Mouse (Mus musculus) left cerebral cortex, adult 2 months (tissue): Measurements from ENCODE around the gene Msantd3. TPM values are rescaled to one million over a fixed set of nuclear protein-coding genes. Genes with fewer than 3 reads are reported as not detected.
A peak's percentile ranks its signal among the peaks of the same experiment; 100 is the strongest.

Experiments used
- DNase-seq, 2 experiments: peaks; one replicate each; pipeline ENCODE4 v3.0.0; 2021 to 2022; ENCODE audit warnings: low spot score in 2 of 2, mixed read lengths in 1 of 2; ENCODE audit errors: extremely low spot score in 1 of 2
- H3K27ac ChIP-seq: fragments of 200-600 bp; 2 replicates; pipeline ENCODE4 v1.8.1; 2022
- H3K4me3 ChIP-seq: fragments of 200-600 bp; 2 replicates; pipeline ENCODE4 v1.8.1; 2022
- CTCF ChIP-seq: fragments of 200-600 bp; IDR thresholded peaks from 2 replicates; pipeline ENCODE4 v1.8.1; 2022; ENCODE audit warnings: antibody characterized with exemption, mild to moderate bottlenecking, moderate library complexity
- intact Hi-C: fragments of 180-260 bp; cut with DNase I; formaldehyde crosslinking; loops from one replicate; pipeline ENCODE4 v1.15.1; 2025
- total RNA-seq, 2 experiments: library from RNA; stranded (reverse); gene quantifications; 2 replicates each; pipeline ENCODE4 v1.2.3; 2021

Msantd3 gene
- total RNA-seq, 2 experiments from 2014 or later = 21.9 to 22.4 TPM

- peak overlapping the region; percentile 86 for H3K27ac ChIP-seq
- TF ChIP-seq CTCF = no peak
- H3K4me3 ChIP-seq = peak overlapping the region; percentile 70
- peak in 1 of 2 experiments; percentile 33 for DNase-seq
- intact Hi-C loops = no loop called here
Measured at GRCm38 (mm10) chr4:48586099-48586821, 46.5 kb downstream of the Msantd3 start.

DNA sequence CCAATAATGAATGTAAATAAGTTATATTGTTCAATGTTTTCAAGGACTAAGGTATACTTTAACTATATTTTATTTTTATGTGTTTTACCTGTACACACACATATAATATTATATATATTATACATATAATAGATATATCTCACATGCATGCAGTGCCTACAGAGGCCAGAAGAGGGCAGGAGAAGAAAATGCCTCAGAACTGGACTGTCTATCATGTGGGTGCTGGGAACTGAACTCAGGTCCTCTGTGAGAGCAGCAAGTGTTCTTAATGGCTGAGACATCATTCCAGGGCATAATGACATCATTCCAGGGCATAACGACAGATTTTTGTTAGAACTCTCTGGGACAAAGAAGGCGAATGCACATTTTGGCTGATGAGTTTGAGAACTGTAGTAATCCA, 47.8 kb downstream of the Msantd3 start:
- peak; percentile 49 for TF ChIP-seq CTCF
- Histone ChIP-seq H3K4me3 (no peak overlapping the region), H3K27ac (no peak overlapping the region)
- intact Hi-C loops = no loop called here
- no peak for DNase-seq

DNA sequence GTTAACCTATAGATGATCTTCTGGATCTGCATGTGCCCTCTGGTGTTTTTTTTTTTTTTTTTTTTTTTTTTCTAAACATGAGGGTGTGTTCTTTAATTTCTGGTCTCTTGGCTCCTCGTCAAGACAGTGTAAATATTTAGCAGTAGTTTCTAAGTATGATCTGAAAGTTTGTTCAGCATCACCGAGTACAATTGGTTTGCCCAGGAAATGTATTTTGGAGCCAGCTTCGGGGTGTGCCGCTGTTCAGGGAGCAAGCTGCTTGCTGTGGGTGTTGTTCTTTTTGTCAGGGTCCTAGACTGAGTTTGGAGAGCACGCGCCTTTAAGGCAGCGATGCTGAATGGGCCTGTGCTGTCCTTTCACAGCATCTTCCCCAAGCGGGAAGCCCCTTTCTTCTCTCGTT, 48.8 kb downstream of the Msantd3 start:
- H3K27ac ChIP-seq = peak overlapping the region; percentile 9; the same call in 1 of the 2 replicates
- no peak for DNase-seq
- intact Hi-C loops = no loop called here
- TF ChIP-seq CTCF = no peak
- H3K4me3 ChIP-seq = no peak overlapping the region

- no peak overlapping the region for H3K27ac ChIP-seq
- no peak for DNase-seq
- no peak overlapping the region for H3K4me3 ChIP-seq
- no peak for TF ChIP-seq CTCF
- intact Hi-C loops = no loop called here
Measured at GRCm38 (mm10) chr4:48590862-48591261, 51.1 kb downstream of the Msantd3 start.

DNA sequence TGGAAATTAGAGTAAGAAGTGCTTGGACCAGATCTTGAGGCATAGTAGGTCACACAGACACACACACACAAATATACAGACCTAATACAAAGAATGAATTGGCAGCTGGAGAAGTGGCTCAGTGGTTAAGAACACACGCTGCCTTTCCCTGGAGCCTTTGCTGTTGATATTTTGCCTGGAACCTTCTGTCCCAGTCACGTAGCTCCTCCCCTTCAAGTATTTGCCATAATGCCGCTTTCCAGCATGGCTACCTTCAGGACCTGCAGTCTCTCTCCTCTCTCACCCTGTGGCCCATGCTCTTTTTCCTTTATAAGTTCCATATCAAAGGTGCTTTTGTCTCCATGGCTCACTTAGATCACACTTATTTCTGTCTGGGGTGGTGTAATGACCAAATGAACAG, 51.7 kb downstream of the Msantd3 start:
- no peak for DNase-seq
- intact Hi-C loops = no loop called here
- Histone ChIP-seq H3K27ac (no peak overlapping the region), H3K4me3 (no peak overlapping the region)
- no peak for TF ChIP-seq CTCF

GRCm38 (mm10) chr4:48592328-48592727, 52.6 kb downstream of the Msantd3 start:
- no peak for DNase-seq
- Histone ChIP-seq H3K4me3 (no peak overlapping the region), H3K27ac (no peak overlapping the region)
- TF ChIP-seq CTCF = no peak
- intact Hi-C loops = no loop called here

- TF ChIP-seq CTCF = no peak
- Histone ChIP-seq H3K4me3 (no peak overlapping the region), H3K27ac (no peak overlapping the region)
- no peak for DNase-seq
- intact Hi-C loops = no loop called here
Measured at GRCm38 (mm10) chr4:48592844-48593243, 53.1 kb downstream of the Msantd3 start.

DNA sequence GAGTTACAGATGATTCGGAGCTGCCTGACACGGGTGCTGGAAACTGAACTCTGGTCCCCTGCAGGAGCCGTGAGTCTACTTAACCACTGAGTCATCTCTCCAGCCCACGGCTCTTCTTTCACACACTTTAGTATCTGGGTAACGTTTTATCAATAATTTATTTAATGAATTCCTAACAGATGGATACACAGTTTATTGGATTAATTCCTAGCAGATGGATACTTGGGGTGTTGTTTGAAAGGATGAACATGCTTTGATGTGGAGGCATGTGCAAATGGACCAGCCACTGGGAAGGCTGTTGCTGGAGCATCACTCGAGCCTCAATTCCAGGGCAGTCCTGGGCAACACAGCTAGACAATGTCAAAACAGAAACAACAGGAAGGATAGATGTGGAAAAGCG, 56.4 kb downstream of the Msantd3 start:
- no peak overlapping the region for H3K4me3 ChIP-seq
- H3K27ac ChIP-seq = no peak overlapping the region
- DNase-seq = no peak
- no peak for TF ChIP-seq CTCF
- intact Hi-C loops = no loop called here

GRCm38 (mm10) chr4:48605650-48606049, 65.9 kb downstream of the Msantd3 start:
- no peak for DNase-seq
- H3K4me3 ChIP-seq = no peak overlapping the region
- H3K27ac ChIP-seq = peak overlapping the region; percentile 80
- TF ChIP-seq CTCF = no peak
- intact Hi-C loops = no loop called here

DNA sequence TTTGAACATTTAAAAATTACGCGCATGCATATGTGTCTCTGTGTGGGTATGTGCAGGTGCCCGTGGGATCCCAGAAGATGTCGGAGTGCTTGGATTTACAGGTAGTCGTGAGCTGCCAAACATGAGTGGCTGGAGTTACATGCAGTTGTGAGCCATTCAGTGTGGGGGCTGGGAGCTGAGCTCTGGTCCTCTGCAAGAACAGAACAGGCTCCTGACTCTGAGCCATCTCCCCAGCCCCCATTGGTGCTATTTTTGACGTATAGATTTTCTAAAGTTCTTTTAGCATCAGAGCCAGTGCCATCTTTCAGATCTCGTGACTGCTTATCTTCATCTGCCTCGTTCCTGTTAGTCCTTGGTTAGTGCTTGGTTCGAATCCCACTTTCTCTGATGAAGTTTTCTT, 69.8 kb downstream of the Msantd3 start:
- no peak for TF ChIP-seq CTCF
- Histone ChIP-seq H3K27ac (peak overlapping the region; percentile 64), H3K4me3 (no peak overlapping the region)
- DNase-seq = peak in 1 of 2 experiments; percentile 35
- intact Hi-C loops = no loop called here

- intact Hi-C loops = no loop called here
- Histone ChIP-seq H3K27ac (peak overlapping the region; percentile 64; the same call in 1 of the 2 replicates), H3K4me3 (no peak overlapping the region)
- TF ChIP-seq CTCF = no peak
- no peak for DNase-seq
Measured at GRCm38 (mm10) chr4:48610251-48610650, 70.5 kb downstream of the Msantd3 start.

Other genes with a start within 250 kb of the Msantd3 start
- 10 to 100 TPM; 24.4 to 26.0 TPM for gene Tex10, start 66.5 kb upstream of the Msantd3 start, total RNA-seq
- gene Tmeff1, start 45.2 kb downstream of the Msantd3 start, total RNA-seq = 100 to 1,000 TPM; 113 to 119 TPM
- 1 to 10 TPM; 2.1 TPM for gene Cavin4, start 123.6 kb downstream of the Msantd3 start, total RNA-seq